Mouse (Mus musculus): ENCODE results near the gene Aoc3. TPM values are rescaled to one million over a fixed set of nuclear protein-coding genes. Genes with fewer than 3 reads are reported as not detected.

The Aoc3 gene
- 0.10 TPM in 1 of 2 replicates, not detected in the other for total RNA-seq (2017)

DNA sequence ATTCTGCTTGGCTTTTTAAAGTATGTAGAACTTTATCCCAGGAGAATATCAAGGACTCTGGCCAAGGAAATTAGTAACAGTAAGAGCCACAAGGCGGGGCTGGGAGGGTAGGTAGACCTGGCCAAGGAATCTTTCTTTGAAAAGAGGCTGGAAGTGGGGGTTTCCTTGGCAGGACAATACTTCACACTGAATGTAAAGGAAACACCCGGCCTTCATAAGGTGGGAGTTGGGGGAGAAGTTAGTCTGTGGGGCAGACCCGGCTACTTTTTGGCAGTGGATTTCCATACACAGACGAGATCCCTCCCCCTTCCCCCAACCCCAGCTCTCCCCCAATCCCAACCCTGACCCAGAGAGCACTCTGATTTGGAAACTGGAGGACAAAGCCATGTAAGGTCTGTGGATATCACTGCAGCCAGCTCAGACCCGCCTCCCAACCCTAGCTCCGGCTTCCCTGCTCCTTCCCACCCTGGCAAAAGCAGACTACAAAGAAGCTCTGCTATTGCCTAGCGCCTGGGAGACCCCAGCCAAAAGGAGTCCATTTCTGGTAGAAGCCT is at the start of gene Aoc3:
Aoc3 (plus strand) TSS at position 235 of the 554 bp plus-strand sequence.
- ATAC-seq (replicated peaks in 1 of 2; ENCODE audit: insufficient read depth in 1 of 2, low FRiP score in 2 of 2, low TSS enrichment in 1 of 2, low read depth in 1 of 2, poor library complexity in 2 of 2, severe bottlenecking in 2 of 2), result no peak

DNA sequence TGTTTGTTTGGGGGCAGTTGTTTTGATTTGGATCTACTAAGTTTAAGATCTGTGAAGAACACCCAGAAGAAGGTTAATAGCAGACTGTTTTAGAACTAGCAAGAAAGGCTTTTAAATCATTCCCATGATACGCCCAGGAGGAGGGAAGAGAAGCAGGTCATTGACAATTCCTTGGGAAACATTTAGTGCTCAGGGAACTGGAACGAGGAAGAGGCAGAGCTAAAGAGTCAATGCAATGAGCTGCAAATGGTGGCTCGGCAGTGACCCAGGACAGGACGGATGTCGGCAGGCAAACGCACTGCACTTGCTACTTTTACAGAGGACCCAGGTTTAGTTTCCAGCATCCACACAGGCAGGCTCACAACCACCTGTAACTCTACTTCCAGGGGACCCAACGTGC is 49.6 kb upstream of the Aoc3 start:
- ATAC-seq (replicated peaks in 1 of 2; ENCODE audit: insufficient read depth in 1 of 2, low FRiP score in 2 of 2, low TSS enrichment in 1 of 2, low read depth in 1 of 2, poor library complexity in 2 of 2, severe bottlenecking in 2 of 2), result no peak

DNA sequence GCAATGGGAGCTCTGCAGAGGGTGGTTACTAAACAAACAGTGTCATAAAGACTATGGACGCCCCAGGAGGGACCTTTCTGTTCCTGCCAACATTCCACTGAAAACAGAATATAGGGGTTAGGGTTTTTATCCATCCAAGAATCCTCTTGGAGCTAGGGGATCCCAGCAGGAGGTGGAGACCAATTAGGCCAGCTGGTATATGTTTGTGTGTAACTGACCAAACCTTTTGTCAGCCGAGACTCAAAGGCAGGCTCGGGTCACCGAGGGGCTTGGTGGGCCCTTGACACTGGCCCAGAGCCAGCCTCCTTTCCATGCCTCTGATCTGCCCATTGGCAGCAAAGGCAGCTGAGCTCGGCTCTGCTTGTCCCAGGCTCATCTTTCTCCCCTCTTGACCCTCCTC is 47.5 kb upstream of the Aoc3 start:
- no peak for ATAC-seq (replicated peaks in 1 of 2; ENCODE audit: insufficient read depth in 1 of 2, low FRiP score in 2 of 2, low TSS enrichment in 1 of 2, low read depth in 1 of 2, poor library complexity in 2 of 2, severe bottlenecking in 2 of 2)

DNA sequence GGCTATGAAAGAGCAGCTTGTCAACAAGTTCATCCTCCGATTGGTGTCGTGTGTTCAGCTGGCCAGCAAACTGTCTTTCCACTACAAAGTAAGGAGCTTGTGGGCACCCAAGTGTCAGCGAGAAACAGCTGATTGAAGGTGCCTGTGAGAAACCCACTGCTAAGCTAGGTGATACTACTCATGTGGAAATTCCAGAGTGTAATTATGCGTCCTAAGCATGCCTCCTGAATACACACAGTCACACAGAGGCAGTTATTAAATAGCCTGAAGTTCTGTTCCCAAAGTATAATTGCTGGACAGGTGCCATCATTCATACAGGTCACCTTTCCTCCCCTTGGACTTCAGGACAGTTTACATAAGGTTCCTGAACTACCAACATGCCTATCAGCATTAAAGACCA is 46.6 kb upstream of the Aoc3 start:
- ATAC-seq (replicated peaks in 1 of 2; ENCODE audit: insufficient read depth in 1 of 2, low FRiP score in 2 of 2, low TSS enrichment in 1 of 2, low read depth in 1 of 2, poor library complexity in 2 of 2, severe bottlenecking in 2 of 2), result no peak

DNA sequence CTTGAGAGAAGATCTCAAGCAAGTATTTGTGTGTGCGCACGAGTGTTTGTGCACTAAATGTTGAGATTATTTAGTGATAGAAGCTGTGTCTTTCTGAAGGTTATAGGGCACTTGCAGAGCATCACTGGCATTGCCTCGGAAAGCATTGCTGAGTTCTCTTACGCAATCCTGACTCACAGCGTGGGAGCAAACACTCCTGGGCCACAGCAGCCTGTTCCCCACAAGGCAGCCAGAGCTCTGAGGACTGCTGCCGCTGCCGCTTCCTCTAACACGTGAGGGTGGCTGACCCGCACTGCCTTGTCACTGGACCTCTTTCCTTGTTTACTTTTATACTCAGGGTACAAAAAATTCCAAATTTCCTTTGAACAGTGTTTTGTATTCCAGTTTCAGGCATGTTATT is 43.1 kb upstream of the Aoc3 start:
- ATAC-seq (replicated peaks in 1 of 2; ENCODE audit: insufficient read depth in 1 of 2, low FRiP score in 2 of 2, low TSS enrichment in 1 of 2, low read depth in 1 of 2, poor library complexity in 2 of 2, severe bottlenecking in 2 of 2), result no peak

DNA sequence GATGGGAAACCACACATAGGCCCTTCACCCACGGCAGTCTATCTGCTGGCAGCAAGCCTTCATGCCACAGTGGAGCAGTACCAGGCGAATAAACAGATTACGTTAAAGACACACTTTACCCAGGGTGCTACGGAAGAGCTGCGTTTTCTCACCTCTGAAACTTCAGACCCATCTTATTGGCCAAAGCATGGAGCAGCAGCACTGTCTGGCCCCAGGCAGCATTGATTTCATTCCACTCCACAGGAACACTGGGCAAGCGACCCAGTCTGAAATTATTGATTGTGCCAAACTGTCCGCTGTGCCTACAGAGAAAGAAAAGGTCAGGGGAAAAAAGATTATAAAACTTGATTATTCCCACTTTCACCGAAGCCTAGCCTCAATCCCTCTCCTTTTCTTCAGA is 39.2 kb upstream of the Aoc3 start:
- no peak for ATAC-seq (replicated peaks in 1 of 2; ENCODE audit: insufficient read depth in 1 of 2, low FRiP score in 2 of 2, low TSS enrichment in 1 of 2, low read depth in 1 of 2, poor library complexity in 2 of 2, severe bottlenecking in 2 of 2)

DNA sequence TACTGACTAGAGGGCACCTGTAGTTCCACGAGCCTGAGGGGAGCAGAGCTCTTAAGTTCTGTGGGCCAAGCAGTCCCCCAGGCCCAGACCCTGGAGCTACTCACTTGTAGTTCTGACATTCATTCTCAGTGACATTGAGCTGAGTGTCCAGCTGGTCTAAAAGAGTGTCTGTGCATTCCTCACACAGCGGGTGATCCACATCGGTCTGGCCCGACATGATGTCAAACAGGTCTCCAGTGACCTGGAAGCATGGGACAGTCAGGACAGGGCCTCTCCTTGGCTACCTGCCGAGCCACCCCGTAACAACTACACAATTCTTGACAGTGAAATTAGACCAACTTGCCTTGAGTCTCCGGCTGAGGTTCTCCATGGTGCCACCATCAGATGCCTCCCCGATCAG is 35.2 kb upstream of the Aoc3 start:
- no peak for ATAC-seq (replicated peaks in 1 of 2; ENCODE audit: insufficient read depth in 1 of 2, low FRiP score in 2 of 2, low TSS enrichment in 1 of 2, low read depth in 1 of 2, poor library complexity in 2 of 2, severe bottlenecking in 2 of 2)

DNA sequence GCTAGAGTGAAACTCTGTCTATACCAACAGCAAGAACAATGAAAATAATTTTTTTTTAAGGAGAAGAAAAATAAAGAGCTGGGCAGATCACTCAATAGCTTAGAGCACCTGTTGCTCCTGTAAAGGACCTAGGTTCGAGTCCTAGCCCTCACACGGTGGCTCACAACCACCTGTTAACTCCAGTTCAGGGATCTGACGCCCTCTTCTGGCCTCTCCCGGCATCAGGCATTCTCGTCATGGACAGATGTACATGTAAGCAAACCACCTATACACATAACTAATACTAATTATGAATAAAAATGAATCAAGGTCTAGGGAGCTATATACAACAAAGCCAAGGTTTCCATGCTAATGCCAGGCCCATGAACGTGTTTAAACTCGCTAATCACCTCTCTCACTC is 29.5 kb upstream of the Aoc3 start:
- ATAC-seq (replicated peaks in 1 of 2; ENCODE audit: insufficient read depth in 1 of 2, low FRiP score in 2 of 2, low TSS enrichment in 1 of 2, low read depth in 1 of 2, poor library complexity in 2 of 2, severe bottlenecking in 2 of 2), result no peak

DNA sequence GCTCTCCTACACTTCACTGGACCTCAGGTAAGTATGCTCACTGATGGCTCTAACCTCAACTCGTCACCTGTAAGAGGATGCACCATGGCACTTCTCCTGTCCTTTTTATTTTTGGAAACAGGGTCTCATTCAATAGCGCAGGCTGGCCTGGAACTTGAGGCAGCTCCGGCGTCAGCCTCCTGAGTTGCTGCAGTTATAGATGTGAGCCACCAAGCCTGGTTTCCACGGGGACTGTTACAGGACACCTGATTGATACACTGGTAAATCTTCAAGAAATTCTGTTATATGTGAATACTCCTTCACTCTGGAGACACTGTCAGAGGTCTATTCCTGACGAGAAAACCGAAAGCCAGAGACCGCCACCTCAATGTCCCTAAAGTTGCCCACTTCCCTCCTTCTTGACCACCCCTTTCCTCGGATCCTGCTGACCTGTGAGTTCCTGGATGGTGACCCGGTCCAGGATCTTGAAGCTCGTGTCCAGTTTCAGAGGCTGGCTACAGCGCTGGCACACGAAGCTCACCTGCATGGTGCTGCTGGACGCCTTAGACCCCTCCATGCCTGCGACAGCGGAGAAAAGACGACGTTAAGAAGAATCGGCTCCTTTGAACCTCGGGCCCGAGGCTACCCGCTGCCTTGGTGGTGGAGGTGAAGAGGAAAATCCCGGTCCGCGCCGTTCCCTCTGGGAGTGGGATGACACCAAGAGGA is 29.0 kb upstream of the Aoc3 start:
- ATAC-seq (replicated peaks in 1 of 2; ENCODE audit: insufficient read depth in 1 of 2, low FRiP score in 2 of 2, low TSS enrichment in 1 of 2, low read depth in 1 of 2, poor library complexity in 2 of 2, severe bottlenecking in 2 of 2), result peak in 1 of 2 experiments; percentile 16; a peak in 1 of 4 replicates

DNA sequence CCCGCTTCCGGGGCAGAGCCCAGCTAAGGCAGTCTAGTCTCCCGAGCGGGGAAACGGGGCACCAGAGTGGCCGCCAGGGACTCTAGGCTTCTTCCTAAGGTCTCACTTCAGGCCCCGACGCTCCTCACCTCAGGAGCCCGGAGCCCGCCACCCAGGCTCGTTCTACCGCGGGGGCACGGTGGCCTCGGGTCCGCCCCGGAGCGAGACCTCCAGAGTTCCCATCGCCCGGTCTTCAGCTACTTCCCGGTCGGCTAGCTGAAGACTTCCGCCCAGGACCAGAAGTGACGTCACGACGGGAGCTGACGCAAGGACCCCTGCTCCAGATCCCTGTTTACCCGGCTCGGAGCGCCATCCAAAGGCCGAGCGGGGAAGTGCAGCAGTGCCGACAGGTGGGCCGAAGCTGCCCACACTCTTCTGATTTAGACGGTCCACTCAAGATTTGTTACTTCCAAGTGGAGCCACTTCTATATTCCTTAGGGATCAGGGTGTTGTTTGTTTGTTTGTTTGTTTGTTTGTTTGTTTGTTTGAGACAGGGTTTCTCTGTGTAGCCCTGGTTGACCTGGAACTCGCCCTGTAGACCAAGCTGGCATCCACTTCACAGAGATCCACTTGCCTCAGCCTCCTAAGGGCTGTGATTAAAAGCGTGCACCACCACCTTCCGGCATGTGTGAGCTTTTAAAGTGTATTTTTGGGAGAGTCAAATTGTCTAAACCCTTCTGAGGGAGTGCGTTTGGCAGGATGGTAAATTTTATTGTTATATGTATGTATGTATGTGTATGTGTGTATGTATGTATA is 28.2 kb upstream of the Aoc3 start, which contains the start of gene Becn1:
Becn1 (minus strand) TSS at position 283 of the 795 bp plus-strand sequence.
- ATAC-seq (replicated peaks in 1 of 2; ENCODE audit: insufficient read depth in 1 of 2, low FRiP score in 2 of 2, low TSS enrichment in 1 of 2, low read depth in 1 of 2, poor library complexity in 2 of 2, severe bottlenecking in 2 of 2), result peak; percentile 95 to 96

DNA sequence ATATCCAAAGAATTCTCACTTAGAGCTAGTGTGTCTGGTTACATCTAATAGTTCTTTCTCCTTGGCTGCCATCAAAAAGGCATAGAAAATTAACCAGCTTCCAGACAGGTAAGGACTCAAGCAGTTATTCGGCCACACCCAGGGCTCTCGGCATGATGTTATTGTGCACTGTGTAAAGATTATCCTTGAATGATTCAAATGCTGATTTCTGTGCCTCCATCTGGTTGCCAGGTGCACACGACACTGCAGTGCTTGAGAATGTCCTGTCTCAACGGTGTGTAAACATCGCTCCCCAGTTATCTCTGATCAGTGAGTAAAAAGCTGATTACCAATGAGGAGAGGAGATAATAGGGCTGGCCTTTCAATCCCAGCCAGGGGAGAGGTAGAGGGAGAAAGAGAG is 22.7 kb upstream of the Aoc3 start:
- ATAC-seq (replicated peaks in 1 of 2; ENCODE audit: insufficient read depth in 1 of 2, low FRiP score in 2 of 2, low TSS enrichment in 1 of 2, low read depth in 1 of 2, poor library complexity in 2 of 2, severe bottlenecking in 2 of 2), result no peak

DNA sequence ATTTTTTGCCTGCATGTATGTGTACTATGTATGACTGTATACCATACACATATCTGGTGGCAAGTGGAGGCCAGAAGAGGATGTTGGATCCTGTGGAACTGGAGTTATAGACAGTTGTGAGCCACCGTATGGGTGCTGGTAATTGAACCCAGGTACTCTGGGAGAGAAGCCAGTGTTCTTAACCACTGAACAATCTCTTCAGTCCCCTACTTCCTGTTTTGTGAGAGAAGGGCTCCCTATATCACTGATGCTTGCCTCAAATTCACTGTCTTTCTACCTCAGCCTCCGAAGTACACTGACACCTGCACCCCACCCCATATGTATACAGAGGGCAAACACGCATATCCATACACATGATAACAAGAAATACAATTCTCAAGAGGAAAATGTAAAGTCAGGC is 19.3 kb upstream of the Aoc3 start:
- ATAC-seq (replicated peaks in 1 of 2; ENCODE audit: insufficient read depth in 1 of 2, low FRiP score in 2 of 2, low TSS enrichment in 1 of 2, low read depth in 1 of 2, poor library complexity in 2 of 2, severe bottlenecking in 2 of 2), result no peak

DNA sequence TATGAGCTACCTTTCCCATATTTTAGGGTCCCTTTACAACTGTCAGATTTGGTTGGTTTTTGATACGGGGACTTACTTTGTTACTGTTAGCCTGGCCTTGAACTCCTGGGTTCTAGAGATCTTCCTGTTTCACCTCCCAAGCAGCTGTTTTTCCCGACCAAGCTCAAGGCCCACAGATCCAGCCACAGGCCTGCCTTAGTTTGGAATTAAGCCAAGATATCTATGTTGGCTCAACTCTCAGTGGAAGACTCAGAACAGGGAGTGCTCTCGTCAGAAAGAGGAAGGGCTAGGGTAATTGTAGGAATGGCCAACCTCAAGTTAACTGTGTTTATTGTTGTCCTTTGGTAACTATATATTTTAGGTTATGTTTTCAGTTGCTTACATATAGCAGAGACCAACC is 18.3 kb upstream of the Aoc3 start:
- no peak for ATAC-seq (replicated peaks in 1 of 2; ENCODE audit: insufficient read depth in 1 of 2, low FRiP score in 2 of 2, low TSS enrichment in 1 of 2, low read depth in 1 of 2, poor library complexity in 2 of 2, severe bottlenecking in 2 of 2)

DNA sequence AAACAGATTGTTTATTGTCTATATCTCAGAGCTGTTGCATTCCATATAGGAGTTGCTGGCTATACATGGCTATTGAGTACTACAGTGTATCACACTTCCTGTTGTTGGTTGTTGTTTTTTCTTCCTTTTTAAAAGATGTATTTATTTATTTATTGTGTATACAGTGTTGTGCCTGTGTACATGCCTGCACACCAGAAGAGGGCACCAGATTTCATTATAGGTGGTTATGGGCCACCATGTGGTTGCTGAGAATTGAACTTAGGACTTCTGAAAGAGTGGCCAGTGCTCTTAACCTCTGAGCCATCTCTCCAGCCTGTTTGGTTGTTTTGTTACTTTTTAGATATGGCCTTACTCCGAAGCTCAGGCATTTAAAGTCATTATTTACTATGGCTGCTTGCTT is 15.8 kb upstream of the Aoc3 start:
- ATAC-seq (replicated peaks in 1 of 2; ENCODE audit: insufficient read depth in 1 of 2, low FRiP score in 2 of 2, low TSS enrichment in 1 of 2, low read depth in 1 of 2, poor library complexity in 2 of 2, severe bottlenecking in 2 of 2), result no peak

DNA sequence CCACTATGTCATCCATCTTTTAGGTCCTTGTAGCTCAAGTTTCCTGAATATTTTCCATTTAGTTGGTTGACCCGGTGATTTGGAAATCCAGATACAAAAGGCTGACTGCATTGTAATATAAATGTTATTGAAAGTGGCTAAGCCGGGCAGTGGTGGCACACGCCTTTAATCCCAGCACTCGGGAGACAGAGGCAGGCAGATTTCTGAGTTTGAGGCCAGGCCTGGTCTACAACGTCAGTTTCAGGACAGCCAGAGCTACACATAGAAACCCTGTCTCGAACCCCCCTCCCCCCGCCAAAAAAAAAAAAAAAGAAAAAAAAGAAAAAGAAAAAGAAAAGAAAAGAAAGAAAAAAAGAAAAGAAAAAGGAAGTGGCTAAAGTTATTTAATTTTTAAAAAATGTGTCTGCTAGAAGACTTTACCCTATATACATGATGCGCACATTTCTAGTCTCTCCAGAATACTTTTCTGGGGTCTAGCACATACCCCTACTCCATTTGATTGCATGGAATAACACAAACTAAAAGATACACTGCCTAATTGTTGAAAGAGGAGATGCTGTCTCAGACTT is 15.2 kb upstream of the Aoc3 start:
- ATAC-seq (replicated peaks in 1 of 2; ENCODE audit: insufficient read depth in 1 of 2, low FRiP score in 2 of 2, low TSS enrichment in 1 of 2, low read depth in 1 of 2, poor library complexity in 2 of 2, severe bottlenecking in 2 of 2), result no peak

DNA sequence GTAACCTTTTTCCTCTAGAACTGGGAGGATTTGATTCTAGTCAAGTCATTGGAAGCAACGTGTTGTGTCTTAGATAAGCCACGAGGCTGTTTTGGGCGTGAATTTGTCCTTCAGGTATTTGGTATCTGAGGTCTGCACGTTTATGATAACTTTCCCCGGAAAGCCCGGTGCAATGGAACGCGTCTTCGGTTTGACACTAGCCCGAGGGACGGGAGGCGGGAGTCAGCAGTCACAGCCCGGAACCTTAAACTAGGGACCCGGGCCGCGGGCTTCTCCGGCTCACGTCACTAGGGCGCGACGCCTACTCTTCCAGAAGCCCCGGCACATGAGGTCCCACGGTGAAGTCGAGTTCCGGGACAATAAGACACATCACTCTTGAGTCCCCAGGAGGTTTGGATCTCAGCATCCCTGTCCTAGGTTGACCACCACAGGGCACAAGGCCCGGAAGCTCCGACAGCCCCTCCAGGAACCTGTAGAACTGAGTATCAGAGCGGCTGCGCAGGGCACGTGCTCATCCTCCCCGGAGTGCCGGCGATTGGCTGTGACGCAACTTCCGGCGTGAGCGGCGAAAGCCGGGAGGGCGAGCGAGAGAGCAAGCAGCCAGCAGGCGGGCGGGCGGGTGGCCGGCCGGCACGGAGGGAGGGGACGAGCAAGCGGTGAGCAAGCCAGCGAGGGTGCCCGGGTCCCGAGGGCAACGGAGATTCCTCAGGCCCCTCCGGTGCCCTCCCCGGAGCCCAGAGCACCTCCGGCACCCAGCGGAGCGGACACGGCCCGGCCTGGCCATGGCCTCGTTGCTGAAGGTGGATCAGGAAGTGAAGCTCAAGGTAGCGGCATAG is 14.5 kb upstream of the Aoc3 start, which contains the start of gene Psme3:
Psme3 (plus strand) TSS at position 549 of the 836 bp plus-strand sequence.
- peak; percentile 85 to 87 for ATAC-seq (replicated peaks in 1 of 2; ENCODE audit: insufficient read depth in 1 of 2, low FRiP score in 2 of 2, low TSS enrichment in 1 of 2, low read depth in 1 of 2, poor library complexity in 2 of 2, severe bottlenecking in 2 of 2)

DNA sequence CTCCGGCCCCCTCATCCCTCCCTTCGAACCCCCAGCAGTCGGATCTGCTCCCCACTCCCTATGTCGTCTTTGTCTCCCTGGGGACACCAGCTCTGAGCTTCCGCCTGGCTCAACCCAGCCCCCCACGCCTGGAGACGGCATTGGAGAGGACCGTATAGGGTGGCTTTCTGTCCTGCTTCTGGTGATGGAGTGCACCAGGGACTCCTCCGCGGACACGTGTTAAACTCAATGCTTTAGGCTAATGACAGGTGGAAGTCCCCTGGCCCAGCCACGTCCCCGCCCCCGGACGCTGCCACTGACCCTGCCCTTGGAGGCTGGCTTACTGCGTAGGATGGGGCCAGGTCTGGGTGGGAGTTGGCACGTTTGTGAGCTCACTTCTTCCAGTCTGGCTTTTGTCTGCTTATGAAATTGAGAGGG is 13.9 kb upstream of the Aoc3 start:
- peak; percentile 14 to 41; a peak in 1 of 4 replicates for ATAC-seq (replicated peaks in 1 of 2; ENCODE audit: insufficient read depth in 1 of 2, low FRiP score in 2 of 2, low TSS enrichment in 1 of 2, low read depth in 1 of 2, poor library complexity in 2 of 2, severe bottlenecking in 2 of 2)
